Mouse (Mus musculus) CH12.LX (cell line): ENCODE measurements around the gene Mpv17l2. TPM values are rescaled to one million over a fixed set of nuclear protein-coding genes. Genes with fewer than 3 reads are reported as not detected.

Experiments
- DNase-seq: peaks from one replicate; pipeline ENCODE4 v3.0.0-alpha.2; 2013; ENCODE audit errors: extremely low read depth
- H3K27ac ChIP-seq: 2 replicates; pipeline ENCODE4 v1.5.1; 2012; ENCODE audit warnings: low read depth, mild to moderate bottlenecking, control low read depth, moderate library complexity; ENCODE audit not compliant: insufficient read depth
- H3K27me3 ChIP-seq: replicated peaks from 2 replicates; pipeline ENCODE3; 2012; ENCODE audit warnings: inconsistent platforms
- H3K36me3 ChIP-seq, 2 experiments: replicated peaks in 1 of 2; 2 replicates each; pipeline versions ENCODE3 to v1.6.1; 2012; ENCODE audit warnings: inconsistent platforms in 1 of 2, low read length in 1 of 2, mild to moderate bottlenecking in 1 of 2, mixed read lengths in 1 of 2, moderate library complexity in 1 of 2; ENCODE audit not compliant: control insufficient read depth in 1 of 2, insufficient read depth in 1 of 2
- H3K4me1 ChIP-seq, 2 experiments: 2 replicates each; pipeline ENCODE4 v1.6.1; 2012; ENCODE audit warnings: inconsistent platforms in 1 of 2, moderate library complexity in 1 of 2; ENCODE audit not compliant: insufficient read depth in 2 of 2, control insufficient read depth in 1 of 2
- H3K4me2 ChIP-seq: 2 replicates; pipeline ENCODE4 v1.6.1; 2012; ENCODE audit warnings: low read depth, mild to moderate bottlenecking, control low read depth; ENCODE audit not compliant: poor library complexity, insufficient read depth, severe bottlenecking
- H3K4me3 ChIP-seq, 3 experiments: fragments of 150-350 bp in 1 of 3; sonication (generic) in 1 of 3; replicated peaks in 1 of 3; 2 replicates each; pipeline versions ENCODE3 to v1.5.1; 2011 to 2012; ENCODE audit warnings: low read depth in 2 of 3, low read length in 2 of 3, mild to moderate bottlenecking in 2 of 3, moderate library complexity in 2 of 3, control low read depth in 1 of 3, improper control_type of control experiment in 1 of 3, inconsistent platforms in 1 of 3, mixed read lengths in 1 of 3; ENCODE audit not compliant: poor library complexity in 1 of 3
- H3K79me2 ChIP-seq: replicated peaks from 2 replicates; pipeline ENCODE4 v1.6.1; 2012; ENCODE audit warnings: mild to moderate bottlenecking, moderate library complexity; ENCODE audit not compliant: control insufficient read depth, poor library complexity, insufficient read depth, severe bottlenecking; ENCODE audit errors: extremely low read depth
- H3K9ac ChIP-seq: 2 replicates; pipeline ENCODE4 v1.6.1; 2012; ENCODE audit warnings: low read depth, mild to moderate bottlenecking, control low read depth, moderate library complexity; ENCODE audit not compliant: insufficient read depth
- H3K9me3 ChIP-seq: replicated peaks from 2 replicates; pipeline ENCODE3; 2012; ENCODE audit warnings: low read length, inconsistent platforms, mixed read lengths
- BHLHE40 ChIP-seq: IDR thresholded peaks from 2 replicates; pipeline ENCODE4 v1.6.1; 2011; ENCODE audit warnings: mild to moderate bottlenecking, low read depth, low read length, improper control_type of control experiment
- CHD1 ChIP-seq: IDR thresholded peaks from 2 replicates; pipeline ENCODE4 v1.6.1; 2012; ENCODE audit warnings: low read depth, low read length, improper control_type of control experiment, inconsistent platforms
- CHD2 ChIP-seq: IDR thresholded peaks from 2 replicates; pipeline ENCODE4 v1.6.1; 2011; ENCODE audit warnings: low read length, improper control_type of control experiment
- E2F4 ChIP-seq: IDR thresholded peaks from 2 replicates; pipeline ENCODE4 v1.6.1; 2011; ENCODE audit warnings: low read depth, low read length, improper control_type of control experiment; ENCODE audit not compliant: insufficient replicate concordance
- ELF1 ChIP-seq: IDR thresholded peaks from 2 replicates; pipeline ENCODE4 v1.6.1; 2014; ENCODE audit warnings: low read depth, mild to moderate bottlenecking, inconsistent platforms, low read length, improper control_type of control experiment
- EP300 ChIP-seq: IDR thresholded peaks from 2 replicates; pipeline ENCODE4 v1.6.1; 2011; ENCODE audit warnings: low read length, improper control_type of control experiment
- ETS1 ChIP-seq: conservative IDR thresholded peaks from 2 replicates; pipeline ENCODE4 v1.6.1; 2012; ENCODE audit warnings: low read depth, mild to moderate bottlenecking, inconsistent platforms, low read length, improper control_type of control experiment, moderate library complexity
- GABPA ChIP-seq: IDR thresholded peaks from 2 replicates; pipeline ENCODE4 v1.6.1; 2012; ENCODE audit warnings: low read depth, low read length, improper control_type of control experiment, inconsistent platforms; ENCODE audit not compliant: insufficient replicate concordance
- HCFC1 ChIP-seq: IDR thresholded peaks from 2 replicates; pipeline ENCODE4 v1.6.1; 2012; ENCODE audit warnings: low read depth, mild to moderate bottlenecking, inconsistent platforms, low read length, improper control_type of control experiment
- IRF4 ChIP-seq: IDR thresholded peaks from 2 replicates; pipeline ENCODE4 v1.6.1; 2014; ENCODE audit warnings: low read depth, mild to moderate bottlenecking, inconsistent platforms, low read length, improper control_type of control experiment
- JUN ChIP-seq: IDR thresholded peaks from 2 replicates; pipeline ENCODE4 v1.6.1; 2011; ENCODE audit warnings: low read depth, mild to moderate bottlenecking, low read length, improper control_type of control experiment, moderate library complexity; ENCODE audit not compliant: insufficient read depth
- KAT2A ChIP-seq: IDR thresholded peaks from 2 replicates; pipeline ENCODE4 v1.6.1; 2012; ENCODE audit warnings: low read length, improper control_type of control experiment, inconsistent platforms; ENCODE audit not compliant: insufficient replicate concordance
- MAFK ChIP-seq: IDR thresholded peaks from 2 replicates; pipeline ENCODE4 v1.6.1; 2011; ENCODE audit warnings: low read length, improper control_type of control experiment; ENCODE audit not compliant: insufficient replicate concordance
- MAX ChIP-seq: IDR thresholded peaks from 2 replicates; pipeline ENCODE4 v1.6.1; 2011; ENCODE audit warnings: low read length, improper control_type of control experiment
- MAZ ChIP-seq: IDR thresholded peaks from 2 replicates; pipeline ENCODE4 v1.6.1; 2012; ENCODE audit warnings: low read depth, mild to moderate bottlenecking, inconsistent platforms, low read length, improper control_type of control experiment, moderate library complexity
- MEF2A ChIP-seq: IDR thresholded peaks from 2 replicates; pipeline ENCODE4 v1.6.1; 2014; ENCODE audit warnings: low read depth, mild to moderate bottlenecking, inconsistent platforms, low read length, improper control_type of control experiment, borderline replicate concordance
- MXI1 ChIP-seq: IDR thresholded peaks from 2 replicates; pipeline ENCODE4 v1.6.1; 2011; ENCODE audit warnings: mild to moderate bottlenecking, low read depth, low read length, improper control_type of control experiment
- MYC ChIP-seq: IDR thresholded peaks from 2 replicates; pipeline ENCODE4 v1.6.1; 2011; ENCODE audit warnings: low read depth, mild to moderate bottlenecking, improper control_type of control experiment, low read length
- NRF1 ChIP-seq: IDR thresholded peaks from 2 replicates; pipeline ENCODE4 v1.6.1; 2014; ENCODE audit warnings: low read depth, mild to moderate bottlenecking, inconsistent platforms, low read length, improper control_type of control experiment, moderate library complexity
- POLR2A ChIP-seq: IDR thresholded peaks from 2 replicates; pipeline ENCODE4 v1.6.1; 2011; ENCODE audit warnings: low read depth, mild to moderate bottlenecking, improper control_type of control experiment, low read length
- TBP ChIP-seq: conservative IDR thresholded peaks from 2 replicates; pipeline ENCODE4 v1.6.1; 2011; ENCODE audit warnings: low read depth, low read length, improper control_type of control experiment
- TCF12 ChIP-seq: IDR thresholded peaks from 2 replicates; pipeline ENCODE4 v1.6.1; 2014; ENCODE audit warnings: low read depth, mild to moderate bottlenecking, inconsistent platforms, low read length, improper control_type of control experiment
- UBTF ChIP-seq: IDR thresholded peaks from 2 replicates; pipeline ENCODE4 v1.6.1; 2012; ENCODE audit warnings: low read depth, mild to moderate bottlenecking, inconsistent platforms, low read length, improper control_type of control experiment, moderate library complexity
- USF1 ChIP-seq: IDR thresholded peaks from 2 replicates; pipeline ENCODE4 v1.6.1; 2014; ENCODE audit warnings: low read depth, mild to moderate bottlenecking, inconsistent platforms, low read length, improper control_type of control experiment
- ZC3H11A ChIP-seq: IDR thresholded peaks from 2 replicates; pipeline ENCODE4 v1.6.1; 2012; ENCODE audit warnings: low read depth, mild to moderate bottlenecking, inconsistent platforms, low read length, improper control_type of control experiment
- ZKSCAN1 ChIP-seq: IDR thresholded peaks from 2 replicates; pipeline ENCODE4 v1.6.1; 2012; ENCODE audit warnings: low read depth, inconsistent platforms, low read length, improper control_type of control experiment, borderline replicate concordance
- dilution Hi-C: fragments of 300-500 bp; cut with MboI; formaldehyde crosslinking; loops from 2 replicates; pipeline ENCODE4 v1.14.3; 2020; ENCODE audit warnings: low sequenced_read_pairs; ENCODE audit not compliant: extremely low pct_unique_long_range_greater_than_20kb, extremely low pct_ligation_motif_present
- in situ Hi-C: fragments of 300-500 bp; cut with MboI; formaldehyde crosslinking; loops from 3 replicates; pipeline ENCODE4 v1.14.3; 2019; ENCODE audit warnings: low sequenced_read_pairs, low pct_ligation_motif_present, low pct_unique_long_range_greater_than_20kb, mixed read lengths
- polyA plus RNA-seq: library from polyadenylated mRNA; unstranded; fragments of >175 nt; gene quantifications from 2 replicates; pipeline ENCODE4 v1.2.1, GENCODE M21; 2012; ENCODE audit warnings: low read depth; ENCODE audit not compliant: insufficient read length
- total RNA-seq, 2 experiments: library from RNA; depleted of rRNA; stranded (reverse); fragments of 300-350 nt in 1 of 2; fragments of >200 nt in 1 of 2; gene quantifications; 2 replicates each; pipeline ENCODE4 v1.2.3; 2012 to 2014

Gene Mpv17l2
- total and polyA plus RNA-seq, 3 experiments, result 25.3 to 36.1 (median 27.1) TPM

GRCm38 (mm10) chr8:70807304-70807703, 46.6 kb upstream of the Mpv17l2 start:
- Histone ChIP-seq H3K27me3 (peaks cover 1% of the 10 kb centered on the region), H3K4me1 (peaks cover 30 to 75% of the 10 kb centered on the region in 2 experiments), H3K79me2 (peaks cover 7% of the 10 kb centered on the region; the same call in 1 of the 2 replicates), H3K9me3 (no peaks in the 10 kb centered on the region), H3K9ac (no peak overlapping the region), H3K36me3 (peaks cover 10 to 20% of the 10 kb centered on the region in 2 experiments), H3K4me3 (peak overlapping the region in 1 of 3 experiments; percentile 19), H3K4me2 (no peak overlapping the region)
- DNase-seq, result no peak
- dilution Hi-C loops, result no loop called here
- in situ Hi-C loops, result no loop called here
- TF ChIP-seq ZKSCAN1 (no peak), NRF1 (no peak), IRF4 (no peak), EP300 (no peak), USF1 (no peak), CHD1 (no peak), MXI1 (no peak), MEF2A (no peak), ZC3H11A (no peak), ETS1 (no peak), TBP (no peak), POLR2A (no peak)
- TF ChIP-seq, all 38 proteins: peak for 0
- peak overlapping the region; percentile 87 for H3K27ac ChIP-seq

- in situ Hi-C loops (no loop called here), dilution Hi-C loops (no loop called here)
- Histone ChIP-seq H3K4me1 (peaks cover 30 to 74% of the 10 kb centered on the region in 2 experiments), H3K36me3 (peaks cover 7 to 16% of the 10 kb centered on the region in 2 experiments), H3K27me3 (peaks cover 2% of the 10 kb centered on the region), H3K4me2 (peak overlapping the region; percentile 41; the same call in 1 of the 2 replicates), H3K27ac (peak overlapping the region; percentile 87), H3K9ac (peak overlapping the region; percentile 23; the same call in 1 of the 2 replicates)
- DNase-seq, result peak; percentile 43
- TF ChIP-seq MAZ, result peak; percentile 68; the same call in 1 of the 2 replicates
- TF ChIP-seq MAX, result peak; percentile 42; the same call in 1 of the 2 replicates
- no peak for TF ChIP-seq GABPA
- TF ChIP-seq ELF1, result peak; percentile 68; the same call in 1 of the 2 replicates
- TF ChIP-seq HCFC1, result peak; percentile 55
- 0 out of 2 replicates have a peak, but pooled peaks have one; percentile 19 for TF ChIP-seq EP300
- TF ChIP-seq MAFK, result no peak
- TF ChIP-seq CHD2, result peak; percentile 81
- TF ChIP-seq JUN, result no peak
- no peak for TF ChIP-seq UBTF
- no peak for TF ChIP-seq ZC3H11A
- peak; percentile 37; the same call in 1 of the 2 replicates for TF ChIP-seq ETS1
- TF ChIP-seq ZKSCAN1, result no peak
- no peak for TF ChIP-seq KAT2A
- peak; percentile 34; the same call in 1 of the 2 replicates for TF ChIP-seq USF1
- peak; percentile 59; the same call in 1 of the 2 replicates for TF ChIP-seq POLR2A
- TF ChIP-seq MEF2A, result peak; percentile 53; the same call in 1 of the 2 replicates
- peak; percentile 32; the same call in 1 of the 2 replicates for TF ChIP-seq TCF12
- no peak for TF ChIP-seq E2F4
- peak; percentile 69; the same call in 1 of the 2 replicates for TF ChIP-seq MYC
- peak; percentile 60; the same call in 1 of the 2 replicates for TF ChIP-seq IRF4
- peak; percentile 68 for TF ChIP-seq BHLHE40
- TF ChIP-seq, all 38 proteins: peak for 14
- Histone ChIP-seq H3K4me3 (no peak overlapping the region), H3K9me3 (no peaks in the 10 kb centered on the region), H3K79me2 (peaks cover 7% of the 10 kb centered on the region; the same call in 1 of the 2 replicates)
These were observed 45.8 kb upstream of the Mpv17l2 start for GRCm38 (mm10) chr8:70806541-70806940.
